Mouse (Mus musculus): ENCODE results near the gene Sdhaf1. TPM values are rescaled to one million over a fixed set of nuclear protein-coding genes. Genes with fewer than 3 reads are reported as not detected.

Sdhaf1 gene
- total RNA-seq, 2 experiments from 2014 or later: 7.3 to 10.2 TPM

DNA sequence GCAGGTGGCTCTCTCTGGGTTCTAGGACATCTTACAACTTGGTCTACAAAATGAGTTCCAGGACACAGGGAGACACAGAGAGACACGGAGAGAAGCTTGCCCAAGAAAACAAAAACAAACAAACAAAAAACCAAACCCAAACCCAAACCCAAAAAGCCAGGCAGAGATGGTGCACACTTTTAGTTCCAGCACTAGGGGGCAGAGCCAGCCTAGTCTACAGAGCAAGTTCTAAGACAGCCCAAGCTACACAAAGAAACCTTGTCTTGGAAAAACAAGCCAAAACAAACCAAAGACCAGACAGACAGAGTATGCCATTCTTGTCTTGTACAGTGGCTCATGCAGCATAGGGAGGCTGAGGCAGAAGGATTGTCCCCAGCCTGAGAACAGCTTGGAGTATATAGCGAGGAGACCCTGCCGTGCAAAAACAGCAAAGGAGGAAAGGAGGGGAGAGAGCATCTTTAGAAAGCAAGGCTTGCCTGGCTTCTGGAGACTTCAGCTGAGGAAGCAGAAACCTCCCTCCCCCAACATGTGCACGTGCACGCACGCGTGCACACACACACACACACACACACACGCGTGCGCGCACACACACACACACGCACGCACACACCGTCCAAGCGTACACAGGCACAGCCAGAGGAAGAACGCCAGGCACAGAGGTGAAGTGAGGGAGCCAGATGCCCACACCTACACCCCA, 17.5 kb downstream of the Sdhaf1 start:
- intact Hi-C loops (cut with DNase I): no loop called here
- DNase-seq (ENCODE audit: low spot score in 2 of 2): no peak

DNA sequence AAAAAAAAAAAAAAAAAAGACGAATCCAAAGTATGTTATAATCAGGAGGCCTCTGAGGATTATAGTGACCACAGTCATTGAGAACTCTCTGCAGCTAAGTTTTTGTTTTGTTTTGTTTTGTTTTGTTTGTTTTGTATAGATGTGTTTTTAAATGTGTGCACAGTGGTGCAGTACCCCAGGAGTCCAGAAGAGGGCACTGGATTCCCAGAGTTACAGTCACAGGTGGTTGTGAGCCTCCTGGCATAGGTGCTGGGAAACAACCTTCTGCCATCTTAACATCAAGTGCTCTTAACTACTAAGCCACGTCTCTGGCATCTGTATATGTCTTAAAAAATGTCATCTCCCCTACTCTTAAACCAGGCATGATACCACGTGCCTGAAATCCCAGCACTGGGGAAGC, 22.8 kb downstream of the Sdhaf1 start:
- DNase-seq (ENCODE audit: low spot score in 2 of 2): no peak
- intact Hi-C loops (cut with DNase I): no loop called here

DNA sequence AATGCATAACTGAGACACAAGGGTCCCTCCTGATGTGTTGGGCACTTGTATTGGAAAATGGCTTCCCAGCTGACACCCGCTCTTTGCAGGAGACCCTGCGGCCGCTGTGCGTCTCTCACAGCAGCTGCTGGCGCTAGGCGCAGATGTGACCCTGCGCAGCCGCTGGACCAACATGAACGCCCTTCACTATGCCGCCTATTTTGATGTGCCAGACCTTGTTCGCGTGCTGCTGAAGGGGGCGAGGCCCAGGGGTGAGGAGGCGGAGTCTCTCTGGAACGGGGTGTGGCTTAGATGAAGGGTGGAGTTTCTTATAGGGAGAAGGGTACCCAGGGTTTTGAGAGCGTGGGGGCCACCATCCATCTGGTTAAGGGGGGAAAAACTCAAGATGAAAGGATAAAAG, 26.4 kb downstream of the Sdhaf1 start:
- intact Hi-C loops (cut with DNase I): no loop called here
- no peak for DNase-seq (ENCODE audit: low spot score in 2 of 2)

DNA sequence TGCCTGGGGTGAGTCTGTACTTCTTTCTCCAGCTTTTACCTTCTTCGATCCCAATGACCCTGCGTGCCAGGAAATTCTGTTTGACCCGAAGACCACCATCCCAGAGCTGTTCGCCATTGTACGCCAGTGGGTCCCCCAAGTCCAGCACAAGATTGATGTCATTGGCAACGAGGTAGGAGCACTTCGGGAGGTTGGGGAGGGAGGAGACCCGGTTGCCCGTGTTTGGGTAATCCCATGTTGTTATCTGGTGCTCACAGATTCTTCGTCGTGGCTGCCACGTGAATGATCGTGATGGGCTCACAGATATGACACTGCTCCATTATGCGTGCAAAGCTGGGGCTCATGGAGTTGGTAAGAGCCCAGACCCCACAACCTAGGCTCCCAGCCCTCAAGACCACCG, 26.9 kb downstream of the Sdhaf1 start:
- DNase-seq (ENCODE audit: low spot score in 2 of 2): no peak
- intact Hi-C loops (cut with DNase I): no loop called here

DNA sequence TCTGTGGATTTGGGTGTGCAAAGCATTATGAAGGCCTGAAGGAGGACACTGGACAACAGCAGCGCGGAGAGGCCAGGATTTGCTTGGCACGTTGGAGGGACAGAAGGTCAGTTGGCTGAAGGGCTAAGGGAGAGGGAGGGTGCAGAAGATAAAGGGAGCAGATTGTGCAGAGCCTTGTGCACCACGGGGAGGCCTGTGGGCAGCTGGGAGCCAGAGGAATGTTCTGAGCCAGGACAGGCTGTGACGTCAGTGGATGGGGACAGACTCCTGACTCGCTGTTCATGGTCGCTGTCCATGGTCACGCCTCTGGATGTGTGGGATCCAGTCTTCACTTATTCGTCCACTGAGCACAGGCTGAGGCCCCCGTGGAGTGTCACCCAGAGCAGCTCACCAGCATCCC, 28.6 kb downstream of the Sdhaf1 start:
- intact Hi-C loops (cut with DNase I): no loop called here
- no peak for DNase-seq (ENCODE audit: low spot score in 2 of 2)

DNA sequence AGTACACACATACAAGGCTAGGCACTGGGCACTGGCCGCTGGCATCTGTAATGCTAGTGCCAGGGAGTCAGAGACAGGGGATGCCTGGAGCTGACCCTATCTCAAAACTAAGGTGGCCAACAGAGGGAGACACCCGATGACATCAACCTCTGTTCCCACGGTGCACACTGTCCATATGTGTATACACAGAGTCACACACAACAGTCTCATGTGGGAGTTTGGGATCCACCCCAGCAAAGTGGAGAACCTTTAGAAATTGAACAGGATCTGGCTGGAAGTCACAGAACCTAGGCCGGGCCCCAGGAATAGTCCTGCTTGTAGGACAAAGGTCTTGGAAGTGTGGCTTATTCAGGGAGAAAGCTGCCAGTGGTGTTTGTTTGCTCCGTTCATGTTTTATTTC, 29.4 kb downstream of the Sdhaf1 start:
- intact Hi-C loops (cut with DNase I): loop anchor here (5.0 kb wide), 1 partner anchor 62 kb away; the partner anchor contains the start of genes Polr2i and Tbcb
- DNase-seq (ENCODE audit: low spot score in 2 of 2): no peak

DNA sequence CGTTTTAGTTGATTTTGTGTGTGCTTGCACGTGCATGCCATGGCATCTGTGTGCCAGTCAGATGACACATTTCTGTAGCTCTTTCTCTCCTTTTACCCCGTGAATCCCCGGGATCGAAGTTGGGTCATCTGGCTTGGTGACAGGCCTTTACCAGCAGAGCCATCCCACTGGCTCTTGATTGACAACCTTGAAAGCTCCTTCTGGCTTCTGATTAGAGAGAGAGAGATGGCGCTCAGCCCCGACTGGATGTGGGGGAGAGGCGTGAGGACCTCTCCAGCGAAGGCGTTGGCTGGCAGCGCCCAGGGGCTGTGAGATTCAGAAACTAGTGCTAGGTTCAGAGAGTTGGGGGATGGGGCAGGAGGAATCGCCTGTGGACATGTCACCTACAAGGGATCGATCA, 29.9 kb downstream of the Sdhaf1 start:
- DNase-seq (ENCODE audit: low spot score in 2 of 2): peak; percentile 48 to 62
- intact Hi-C loops (cut with DNase I): loop anchor here (5.0 kb wide), 1 partner anchor 61 kb away; the partner anchor contains the start of genes Polr2i and Tbcb

DNA sequence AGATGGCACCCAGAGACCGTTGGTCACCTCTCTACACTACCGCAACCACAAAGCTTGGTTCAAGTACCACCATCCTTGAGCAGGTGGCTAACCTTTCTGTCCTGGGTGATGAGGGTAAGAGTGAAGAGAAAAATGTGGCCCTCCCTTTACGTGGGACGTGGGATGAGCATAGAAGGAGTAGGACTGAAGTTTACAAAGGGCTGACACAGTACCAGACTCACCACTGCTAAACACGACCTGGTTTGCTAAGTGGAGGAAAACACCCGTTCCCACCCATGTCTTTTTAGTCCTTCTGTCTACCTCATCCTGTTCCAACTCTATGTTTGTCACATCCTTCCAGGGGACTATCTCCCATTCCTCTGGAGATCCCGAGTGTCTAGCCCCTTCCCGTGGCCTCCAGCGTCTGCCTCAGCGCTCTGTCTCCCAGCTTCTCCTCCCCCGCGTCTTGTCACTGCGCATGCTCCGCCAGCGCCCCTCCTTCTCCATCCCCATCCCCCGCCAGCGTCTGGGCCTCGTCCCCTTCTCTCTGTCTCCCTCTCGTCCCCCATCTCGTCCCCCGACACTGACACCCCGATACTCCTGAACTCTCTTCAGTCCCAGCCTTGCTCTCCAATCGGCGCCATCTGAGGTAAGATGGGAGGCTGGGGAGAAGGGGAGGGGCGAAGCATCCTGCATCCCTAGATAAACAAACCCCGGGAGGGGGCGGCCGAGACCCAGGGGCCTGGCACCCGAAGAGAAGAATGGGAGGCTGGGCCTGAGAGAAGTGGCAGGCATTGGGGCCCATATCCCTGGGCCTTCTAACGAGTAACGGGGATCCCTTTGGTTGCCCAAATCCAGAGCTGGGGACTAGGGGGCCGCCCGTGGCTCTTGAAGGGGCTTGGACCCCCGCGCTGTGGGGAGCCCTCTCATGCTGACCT, 32.2 kb downstream of the Sdhaf1 start, which contains the start of gene Clip3:
Gene Clip3 (plus strand): TSS at position 514 of the 917 bp plus-strand sequence.
- intact Hi-C loops (cut with DNase I): loop anchor here (5.0 kb wide), 1 partner anchor 59 kb away; the partner anchor contains the start of genes Polr2i and Tbcb

DNA sequence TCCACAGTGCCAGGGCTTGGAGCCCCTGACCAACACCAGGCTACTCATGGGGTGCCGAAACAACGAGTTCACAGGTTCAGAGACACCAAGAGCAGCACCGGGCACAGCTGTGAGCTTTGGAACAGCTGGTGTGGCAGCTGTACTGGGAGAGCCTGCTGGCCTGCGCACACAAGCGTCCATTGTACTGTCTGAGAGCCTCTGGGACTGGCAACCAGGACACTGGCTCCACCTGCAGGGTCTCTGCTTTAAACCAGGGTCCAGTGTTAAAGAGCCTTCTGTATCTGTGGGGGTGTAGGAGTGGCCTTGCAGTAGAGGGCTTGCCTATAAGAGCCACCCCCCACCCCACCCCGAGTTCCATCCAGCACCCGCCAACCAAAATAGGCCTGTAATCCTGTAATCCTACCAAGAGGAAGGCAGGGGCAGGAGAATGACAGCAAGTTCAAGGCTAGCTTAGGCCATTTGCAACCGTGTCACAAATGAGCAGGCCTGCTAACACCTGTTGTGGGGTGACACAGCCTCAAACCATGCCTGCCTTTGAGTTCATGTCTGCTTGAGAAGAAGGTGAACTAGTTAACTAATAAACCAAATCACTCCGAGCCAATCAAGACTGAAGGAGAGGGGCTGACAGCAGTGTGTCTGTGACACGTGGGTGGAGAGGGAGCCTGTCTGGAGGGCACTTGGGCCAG, 33.8 kb downstream of the Sdhaf1 start:
- peak; percentile 46 to 72 for DNase-seq (ENCODE audit: low spot score in 2 of 2)
- intact Hi-C loops (cut with DNase I): loop anchor here (5.0 kb wide), 1 partner anchor 58 kb away; the partner anchor contains the start of genes Polr2i and Tbcb

More for the DNA sequence above, 32.2 kb downstream of the Sdhaf1 start, which contains the start of gene Clip3:
- DNase-seq (ENCODE audit: low spot score in 2 of 2): peak; percentile 90 to 92

DNA sequence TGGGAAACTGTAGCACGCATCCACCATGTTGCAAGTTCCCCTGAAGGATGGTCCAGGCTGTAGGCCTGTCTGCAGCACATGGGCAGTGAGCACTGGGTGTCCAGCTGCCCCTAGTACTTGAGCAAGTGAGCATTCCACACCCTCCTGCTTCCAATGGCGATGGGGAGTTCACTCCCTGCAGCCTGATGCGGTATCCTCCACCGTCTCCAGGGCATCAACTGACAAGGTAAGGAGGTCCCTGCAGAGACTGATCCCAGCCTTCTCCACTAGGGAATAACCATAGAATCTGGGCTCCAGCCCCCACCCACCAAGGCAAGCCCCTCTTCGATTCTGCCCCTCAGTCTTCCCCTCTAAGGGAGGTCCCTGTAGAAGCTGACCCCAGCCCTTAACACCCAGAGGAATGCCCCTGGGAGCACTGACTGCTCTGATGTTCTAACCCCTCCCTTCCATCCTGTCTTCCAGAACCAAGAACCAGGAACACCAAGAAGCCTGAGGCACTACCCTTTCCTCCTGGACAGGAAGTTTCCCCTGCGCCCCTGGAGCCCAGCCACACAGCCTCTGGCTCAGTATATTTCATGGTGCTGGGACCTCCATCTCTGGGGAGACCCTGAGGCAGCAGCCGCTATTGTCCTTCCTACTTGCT, 34.5 kb downstream of the Sdhaf1 start:
- no peak for DNase-seq (ENCODE audit: low spot score in 2 of 2)
- intact Hi-C loops (cut with DNase I): no loop called here

DNA sequence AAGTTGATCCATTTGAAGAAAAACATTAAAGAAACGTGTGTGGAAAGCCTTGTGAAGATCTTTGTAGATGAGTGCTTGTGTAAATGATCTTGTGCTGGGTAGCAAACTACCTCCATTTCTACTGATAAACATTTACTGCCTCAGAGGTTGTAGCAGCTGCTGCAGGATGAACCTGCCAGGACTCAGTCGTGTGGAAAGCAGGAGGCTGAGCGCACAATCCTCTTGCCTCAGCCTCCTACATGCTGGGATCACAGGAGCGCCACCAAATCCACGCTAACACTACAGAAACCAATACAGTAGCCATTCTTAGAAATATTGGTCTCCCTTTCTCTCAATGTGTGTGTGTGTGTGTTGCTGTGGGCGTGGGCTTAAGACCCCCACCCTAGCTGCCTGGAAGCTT, 35.6 kb downstream of the Sdhaf1 start:
- intact Hi-C loops (cut with DNase I): no loop called here

DNA sequence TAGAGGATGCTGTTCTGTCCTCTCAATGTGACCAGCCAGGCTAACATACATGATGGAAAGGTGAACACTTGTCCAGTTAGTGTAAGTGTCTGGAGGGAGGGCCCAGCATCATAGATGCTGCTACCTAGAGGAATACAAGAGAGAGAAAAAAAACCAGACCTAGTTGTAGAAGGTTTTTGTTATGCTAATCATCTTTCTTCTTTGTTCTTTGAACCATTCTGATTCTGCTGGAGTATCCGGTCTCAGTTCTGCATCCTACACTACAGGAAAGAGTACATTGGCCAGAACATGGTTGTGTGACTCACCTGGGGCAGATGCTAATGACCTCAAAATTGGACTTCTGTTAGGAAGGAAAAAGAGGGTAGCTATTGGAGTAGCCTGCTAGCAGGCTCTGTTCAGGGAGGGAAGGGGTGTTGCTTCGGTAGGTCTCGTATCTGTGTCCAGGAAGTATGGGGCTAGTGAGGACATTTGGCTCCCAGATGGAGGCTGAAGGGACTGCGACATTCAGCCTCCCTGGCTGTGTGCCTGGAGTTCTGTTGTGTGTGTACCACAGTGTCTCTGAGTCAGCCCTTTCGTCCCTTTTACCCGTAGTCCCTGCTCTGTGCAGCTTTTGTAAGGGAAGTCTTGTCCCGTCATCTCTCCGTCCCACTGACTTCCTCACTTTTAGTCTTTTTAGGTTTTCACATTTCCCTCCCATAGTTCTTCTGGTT, 36.8 kb downstream of the Sdhaf1 start:
- no peak for DNase-seq (ENCODE audit: low spot score in 2 of 2)
- intact Hi-C loops (cut with DNase I): no loop called here

More for the DNA sequence above, 35.6 kb downstream of the Sdhaf1 start:
- DNase-seq (ENCODE audit: low spot score in 2 of 2): no peak

DNA sequence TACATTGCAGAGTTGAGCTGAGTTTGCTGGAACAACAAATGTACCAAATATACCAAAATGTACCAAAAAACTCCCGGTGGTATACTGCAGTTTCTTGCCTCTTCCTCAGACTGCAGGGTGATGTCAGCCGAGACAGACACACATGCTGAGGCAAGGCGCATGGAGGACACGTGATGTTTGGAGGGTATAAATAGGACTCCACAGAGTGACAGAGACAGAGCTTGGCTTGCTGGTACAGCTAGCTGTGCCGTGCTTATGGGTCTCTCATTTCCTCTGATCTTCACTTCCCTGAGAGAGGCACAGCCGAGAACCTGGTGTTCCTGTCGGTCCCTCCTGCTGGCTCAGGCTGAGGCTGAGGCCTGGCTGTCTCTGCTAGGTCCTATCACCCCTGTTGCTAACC, 41.0 kb downstream of the Sdhaf1 start:
- peak; percentile 40 to 67 for DNase-seq (ENCODE audit: low spot score in 2 of 2)
- intact Hi-C loops (cut with DNase I): no loop called here

DNA sequence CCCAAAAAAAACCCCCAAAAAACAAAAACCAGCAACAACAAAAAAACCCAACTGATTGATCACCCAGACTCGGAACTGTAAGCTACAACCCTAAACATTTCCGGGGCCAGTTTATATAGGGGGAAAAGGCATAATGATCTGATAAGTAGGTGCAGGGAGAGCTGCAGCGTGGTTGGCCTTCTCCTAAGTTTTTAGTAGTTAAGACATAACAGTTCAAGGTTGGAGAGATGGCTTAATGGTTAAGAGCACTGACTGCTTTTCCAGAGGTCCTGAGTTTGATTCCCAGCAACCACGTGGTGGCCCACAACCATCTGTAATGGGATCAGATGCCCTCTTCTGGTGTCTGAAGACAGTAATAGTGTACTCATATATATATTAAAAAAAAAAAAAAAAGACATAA, 42.2 kb downstream of the Sdhaf1 start:
- intact Hi-C loops (cut with DNase I): no loop called here

DNA sequence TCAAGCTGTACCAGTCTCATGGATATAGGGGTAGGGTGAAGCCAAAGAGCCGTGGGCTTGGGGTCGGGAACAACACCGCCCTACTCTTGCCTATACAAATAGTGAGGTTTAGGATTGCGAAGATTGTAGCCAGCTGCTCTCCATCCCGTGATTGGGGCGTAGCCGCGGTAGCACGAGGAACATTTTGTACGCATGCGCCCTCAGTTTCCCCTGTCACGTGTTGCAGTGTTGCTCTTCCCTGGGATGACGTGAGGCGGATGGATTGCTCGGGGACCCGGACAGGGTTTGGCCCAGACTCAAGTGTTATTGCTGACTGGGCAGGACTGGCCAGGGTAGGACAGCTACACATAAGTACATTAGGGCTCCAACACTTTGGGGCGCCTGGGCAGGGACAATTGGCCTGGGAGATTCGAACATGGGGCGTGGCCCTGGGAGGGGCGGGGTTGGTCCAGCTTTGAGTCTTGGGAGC, 43.0 kb downstream of the Sdhaf1 start:
- intact Hi-C loops (cut with DNase I): no loop called here

More for the DNA sequence above, 42.2 kb downstream of the Sdhaf1 start:
- DNase-seq (ENCODE audit: low spot score in 2 of 2): no peak

DNA sequence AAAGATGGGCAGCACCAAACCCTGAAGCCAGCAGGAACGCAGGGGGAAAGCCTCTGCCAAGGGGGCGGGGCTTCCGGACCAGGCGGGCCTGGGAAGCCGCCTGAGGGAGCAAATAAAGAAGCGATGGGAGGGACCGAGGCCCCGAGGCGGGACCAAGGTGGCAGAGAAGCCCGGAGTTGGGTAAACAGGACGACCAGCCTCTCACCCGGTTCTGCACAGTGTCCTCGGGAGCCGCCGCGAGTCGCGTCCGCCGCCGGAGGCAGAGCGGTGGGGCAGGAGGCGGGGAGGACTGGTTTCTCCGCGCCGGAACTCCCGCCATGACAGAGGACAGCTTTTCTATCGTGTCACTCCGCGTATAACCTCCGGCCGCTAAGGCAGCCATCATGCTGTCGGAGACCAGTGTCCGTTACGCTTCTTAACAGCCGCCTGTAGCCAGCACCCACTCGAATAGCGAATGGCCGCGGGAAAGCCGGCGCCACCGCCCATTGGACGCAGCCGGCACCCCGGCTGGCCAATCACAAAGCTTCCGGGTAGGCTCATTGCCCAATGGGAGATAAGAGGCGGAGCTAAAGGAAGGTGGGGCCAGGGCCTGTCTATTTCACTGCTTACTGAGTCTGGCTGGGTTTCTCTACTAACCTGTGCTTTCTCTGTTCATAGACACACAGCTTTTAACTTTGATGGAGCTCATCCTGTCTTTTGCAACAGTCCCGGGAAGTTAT, 43.6 kb downstream of the Sdhaf1 start, which contains the start of the genes Thap8 and Wdr62:
Gene Thap8 (plus strand): TSS at position 144 of the 719 bp plus-strand sequence.
Gene Wdr62 (minus strand): TSS at position 469 of the 719 bp plus-strand sequence.
- intact Hi-C loops (cut with DNase I): no loop called here
- DNase-seq (ENCODE audit: low spot score in 2 of 2): peak; percentile 93

More for the DNA sequence above, 43.0 kb downstream of the Sdhaf1 start:
- DNase-seq (ENCODE audit: low spot score in 2 of 2): peak; percentile 88 to 92

DNA sequence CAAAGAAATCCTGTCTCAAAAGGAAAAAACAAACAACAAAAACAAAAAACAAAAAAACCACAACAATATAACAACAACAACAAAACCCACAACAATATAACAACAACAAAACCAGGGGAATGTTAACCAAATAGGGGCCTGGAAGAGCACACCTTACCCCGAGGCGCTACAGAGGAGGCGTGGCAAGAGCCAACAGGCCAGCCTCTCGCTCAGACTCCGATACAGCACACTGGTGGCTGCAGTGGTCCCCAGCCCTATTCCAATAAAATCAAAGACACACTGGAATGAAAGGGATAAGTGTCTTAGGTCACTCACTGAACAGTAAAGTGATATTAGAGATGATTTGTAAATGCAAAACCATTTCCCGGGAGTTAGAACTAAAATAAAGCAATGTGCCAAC, 44.2 kb downstream of the Sdhaf1 start:
- DNase-seq (ENCODE audit: low spot score in 2 of 2): no peak
- intact Hi-C loops (cut with DNase I): no loop called here

DNA sequence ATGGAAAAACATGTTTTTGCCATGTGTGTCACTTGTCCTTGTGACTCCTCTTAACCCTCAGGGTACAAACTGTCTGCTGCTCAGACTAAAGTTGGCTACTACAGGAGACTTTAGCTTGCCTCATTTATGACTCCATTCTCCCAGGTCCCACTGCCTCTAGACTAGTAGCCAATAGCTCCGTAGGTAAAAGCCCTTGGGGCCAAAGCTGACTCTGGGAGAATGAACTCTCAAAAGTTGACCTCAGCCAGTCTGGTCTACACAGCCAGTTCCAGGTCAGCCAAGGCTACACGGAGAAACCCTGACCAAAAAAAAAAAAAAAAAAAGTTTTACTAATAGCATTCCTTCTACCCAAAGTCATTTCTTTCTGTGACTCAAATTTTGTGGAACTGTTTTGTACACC, 44.8 kb downstream of the Sdhaf1 start:
- intact Hi-C loops (cut with DNase I): no loop called here
- DNase-seq (ENCODE audit: low spot score in 2 of 2): no peak
